Mouse (Mus musculus) thymus, postnatal 25 days (tissue): ENCODE data around the gene Gm20379.

ENCODE experiments used
- DNase-seq: peaks from one replicate; pipeline ENCODE4 v3.0.0; 2022

The Gm20379 gene

DNA sequence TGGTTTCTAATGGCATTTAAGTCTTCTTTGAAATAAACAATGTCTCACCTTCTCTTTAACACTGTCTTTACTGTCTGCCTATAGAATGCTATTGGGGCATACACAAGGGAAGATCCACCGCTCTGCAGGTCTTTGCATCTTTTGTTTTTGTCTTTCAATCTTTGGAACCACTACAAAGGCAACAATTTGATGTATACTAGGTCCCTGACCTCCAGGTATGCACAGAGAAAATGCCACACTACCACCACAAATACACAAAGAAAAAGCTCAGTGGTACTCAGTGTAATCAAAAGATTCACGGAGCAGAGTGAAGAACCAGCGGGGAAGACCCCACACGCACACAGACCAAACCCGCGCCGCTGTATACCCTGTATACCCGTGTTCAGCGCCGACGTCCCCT, at the start of gene Gm20379:
TSS of gene Gm20379 (plus strand) at position 301 of the 400 bp plus-strand sequence.
- no peak for DNase-seq

DNA sequence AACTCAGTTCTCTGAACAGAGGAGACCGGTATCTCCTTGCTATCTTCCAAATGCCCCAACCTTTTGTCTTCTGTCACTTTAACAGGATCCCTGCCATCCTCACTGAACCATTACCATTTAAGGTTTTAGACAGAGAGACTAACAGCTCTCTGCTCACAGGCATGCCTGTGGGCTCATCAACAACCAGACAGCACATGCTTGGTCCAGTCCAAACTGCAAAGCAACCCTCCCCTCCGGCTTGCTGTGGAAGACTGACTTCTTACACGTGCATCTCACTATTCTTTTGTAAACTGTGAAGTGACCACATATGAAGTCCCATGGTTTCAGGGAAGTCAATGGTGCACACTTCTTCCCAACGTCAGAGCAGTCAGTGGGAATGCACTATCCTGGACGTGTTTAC, 44.5 kb upstream of the Gm20379 start:
- DNase-seq = no peak

DNA sequence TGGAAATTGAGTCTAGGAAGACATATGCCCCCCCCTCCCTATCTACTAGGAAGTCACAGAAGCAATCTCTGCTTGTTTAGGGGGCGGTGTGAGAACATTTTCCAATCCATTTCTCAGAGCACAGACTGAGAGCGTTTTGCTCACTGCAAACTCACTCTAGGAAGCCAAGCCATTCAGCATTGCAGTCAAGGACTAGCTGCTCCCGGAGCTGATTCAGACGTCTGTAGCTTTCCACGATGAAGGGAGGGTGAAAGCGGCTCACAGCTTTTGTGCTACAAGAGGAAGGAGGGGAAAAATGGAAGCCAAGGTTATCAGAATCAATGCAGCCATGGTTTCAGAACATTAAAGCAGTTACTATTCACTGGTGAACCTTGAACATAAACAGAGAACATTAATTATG, 42.2 kb upstream of the Gm20379 start:
- no peak for DNase-seq

DNA sequence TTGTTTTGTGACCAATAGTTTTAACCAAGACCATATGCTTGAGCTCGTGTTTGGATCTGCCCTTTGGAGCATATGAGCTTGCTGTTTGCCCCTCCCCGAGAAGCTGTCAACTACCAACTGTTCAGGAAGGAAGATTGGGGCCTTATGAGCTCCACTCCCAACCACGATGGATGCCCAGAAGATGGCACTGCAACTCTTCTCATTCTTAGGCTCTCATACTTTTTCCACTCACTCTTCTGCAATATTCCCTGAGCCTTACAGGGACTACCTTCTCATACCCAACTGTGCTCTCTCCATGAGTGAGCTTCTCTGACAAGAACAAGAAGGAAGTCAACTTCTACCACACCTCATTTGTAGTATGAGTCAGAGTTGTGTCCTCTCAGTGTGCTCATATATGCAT, 38.7 kb upstream of the Gm20379 start:
- DNase-seq = peak; percentile 11

DNA sequence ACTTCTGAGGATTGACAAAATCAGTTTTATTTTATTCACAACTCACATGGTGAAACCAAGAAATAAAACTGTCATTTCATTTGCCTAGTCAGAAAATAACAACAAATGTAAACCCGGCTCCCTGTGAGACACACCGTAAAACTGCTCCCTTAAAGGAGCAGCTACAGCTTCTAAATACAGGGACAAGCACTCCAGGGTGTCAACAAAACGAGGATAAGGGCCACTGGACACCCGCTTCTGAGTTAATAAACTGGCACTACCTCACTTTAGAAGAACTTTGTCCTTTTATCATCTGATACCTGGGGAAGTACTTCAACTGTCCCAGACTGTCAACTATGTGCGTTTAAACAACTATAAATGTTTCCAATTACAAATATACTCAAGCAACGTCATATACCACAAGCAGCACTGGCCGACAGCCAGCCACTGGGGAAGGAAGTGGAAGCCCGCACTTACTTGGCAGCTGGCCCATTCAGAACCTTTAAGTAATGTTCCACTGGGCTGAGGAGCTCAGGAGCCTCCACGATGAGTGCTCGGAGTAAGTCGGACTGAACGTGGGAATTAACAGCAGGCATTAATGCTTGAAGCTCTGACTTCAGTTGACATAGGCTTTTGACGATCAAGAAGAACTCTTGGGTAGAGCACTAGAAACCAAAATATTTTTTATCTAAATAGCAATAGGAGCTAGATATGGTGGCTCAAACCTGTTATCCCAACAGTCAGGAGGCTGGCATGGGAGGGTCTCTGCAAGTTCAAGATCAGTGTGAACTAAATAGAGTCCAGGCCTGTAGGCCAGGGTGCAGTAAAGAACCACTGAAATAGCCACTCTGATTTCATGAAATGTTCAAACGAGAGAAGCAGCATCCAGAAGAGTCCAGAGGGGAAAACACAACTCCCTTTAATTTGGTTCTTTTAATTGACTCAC, 31.2 kb upstream of the Gm20379 start:
- DNase-seq = no peak

DNA sequence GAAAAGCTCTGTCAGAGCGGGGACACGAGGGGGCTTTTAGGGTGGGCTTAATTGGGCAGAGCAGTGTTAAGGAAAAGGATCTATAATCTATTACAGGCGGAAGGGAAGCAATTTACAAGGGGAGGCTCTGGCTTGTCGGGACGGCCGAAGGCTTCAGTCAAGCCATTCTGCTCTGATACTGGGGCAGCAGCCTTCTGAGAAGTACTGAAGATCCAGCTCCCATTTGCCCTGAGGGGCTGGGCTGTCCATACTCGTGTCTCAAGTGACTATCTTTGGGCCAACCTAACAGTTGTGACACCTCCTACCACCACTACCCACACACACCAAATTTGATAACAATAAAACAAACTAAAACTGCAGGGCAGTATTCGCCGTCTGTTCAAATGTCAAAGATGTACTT, 30.5 kb upstream of the Gm20379 start:
- no peak for DNase-seq

DNA sequence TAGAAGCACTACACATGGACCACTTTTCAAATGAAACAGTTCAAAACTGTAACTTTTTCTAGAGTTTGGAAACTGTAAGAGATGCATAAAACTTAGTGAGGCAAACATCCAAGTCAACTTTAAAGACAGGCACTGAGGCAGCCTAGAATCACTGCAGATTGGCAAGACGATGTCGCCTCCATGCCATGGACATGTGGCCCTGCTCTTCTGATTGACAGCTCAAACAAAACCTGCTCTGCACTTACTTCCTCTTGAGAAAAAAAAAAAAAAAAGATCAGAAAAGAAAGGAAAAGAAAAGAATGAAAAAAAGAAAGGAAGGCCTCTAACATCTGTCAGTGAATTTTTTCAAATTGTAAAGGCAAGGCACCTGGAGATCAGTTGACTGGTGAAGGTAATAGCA, 28.8 kb upstream of the Gm20379 start:
- no peak for DNase-seq

DNA sequence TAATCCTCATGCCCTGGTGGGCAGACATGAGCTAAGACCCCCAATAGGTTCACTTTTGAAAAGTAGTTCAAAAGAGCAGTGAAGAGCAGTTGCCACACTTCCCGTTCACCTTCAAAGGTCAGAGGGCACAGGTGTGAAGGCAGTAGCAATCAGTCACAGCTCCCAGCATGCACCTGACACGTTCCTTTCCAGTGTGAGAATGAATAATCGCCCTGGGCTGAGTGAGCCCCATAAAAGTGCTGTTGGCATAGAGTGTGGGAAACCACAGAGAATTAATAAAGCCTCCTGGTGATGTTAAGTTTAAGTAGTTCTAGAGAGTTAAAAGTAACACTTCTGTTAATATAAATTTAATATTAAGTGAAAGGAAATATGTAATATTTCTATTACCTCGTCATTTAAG, 14.2 kb upstream of the Gm20379 start:
- DNase-seq = no peak

DNA sequence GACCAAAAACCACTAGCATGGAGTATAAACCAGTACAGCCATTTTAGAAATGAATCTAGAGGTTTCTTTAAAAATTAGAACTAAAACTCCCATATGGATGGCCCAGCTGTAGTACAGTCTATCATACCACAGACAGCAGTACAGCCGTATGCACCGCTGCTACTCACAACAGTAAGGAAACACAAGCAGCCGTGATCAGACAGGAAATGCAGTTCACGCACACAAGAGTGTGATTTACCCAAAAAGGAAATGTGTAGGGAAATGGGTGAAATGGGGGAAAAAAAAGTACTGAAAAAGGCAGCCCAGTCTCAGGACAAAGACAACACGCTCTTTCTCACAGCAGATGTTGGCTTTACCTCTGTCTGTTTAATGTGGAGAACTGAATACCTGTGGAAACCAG, 11.9 kb upstream of the Gm20379 start:
- DNase-seq = no peak

DNA sequence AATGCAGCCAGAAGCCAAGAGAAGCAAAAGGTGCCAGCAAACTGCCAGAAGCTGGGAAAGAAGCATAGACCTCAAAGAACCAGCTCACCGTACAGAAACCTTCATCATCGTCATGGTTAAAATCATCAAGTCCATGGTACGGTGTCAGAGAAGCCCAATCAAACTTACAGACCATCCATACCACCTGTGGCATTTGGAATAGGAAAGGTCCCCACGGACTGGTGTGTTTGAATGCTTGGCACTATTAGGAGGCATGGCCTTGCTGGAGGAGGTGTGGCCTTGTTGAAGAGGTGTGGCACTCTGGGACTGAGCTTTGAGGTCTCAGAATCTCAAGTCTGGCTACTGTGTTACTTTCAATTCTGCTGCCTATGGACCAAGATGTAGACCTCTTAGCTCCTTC, 9.3 kb upstream of the Gm20379 start:
- DNase-seq = no peak

DNA sequence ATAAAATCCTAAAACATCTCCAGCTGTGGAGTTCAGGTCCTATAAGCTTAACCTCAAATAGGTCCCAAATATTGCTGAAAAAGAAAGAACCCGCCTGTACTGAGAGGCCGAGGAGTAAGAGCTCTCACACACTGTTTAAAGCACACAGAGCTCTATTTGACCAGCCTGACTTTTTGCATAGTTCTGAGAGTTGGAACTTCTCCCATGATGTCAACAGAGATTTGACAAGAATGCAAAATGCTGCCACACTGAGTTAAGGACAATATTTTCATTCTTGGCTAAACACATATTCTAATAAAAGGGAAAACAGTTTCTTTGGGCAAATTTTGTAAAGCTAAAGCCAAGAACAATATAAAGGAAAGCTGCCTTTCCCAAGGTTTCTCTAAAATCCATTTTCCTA, 8.8 kb upstream of the Gm20379 start:
- no peak for DNase-seq

DNA sequence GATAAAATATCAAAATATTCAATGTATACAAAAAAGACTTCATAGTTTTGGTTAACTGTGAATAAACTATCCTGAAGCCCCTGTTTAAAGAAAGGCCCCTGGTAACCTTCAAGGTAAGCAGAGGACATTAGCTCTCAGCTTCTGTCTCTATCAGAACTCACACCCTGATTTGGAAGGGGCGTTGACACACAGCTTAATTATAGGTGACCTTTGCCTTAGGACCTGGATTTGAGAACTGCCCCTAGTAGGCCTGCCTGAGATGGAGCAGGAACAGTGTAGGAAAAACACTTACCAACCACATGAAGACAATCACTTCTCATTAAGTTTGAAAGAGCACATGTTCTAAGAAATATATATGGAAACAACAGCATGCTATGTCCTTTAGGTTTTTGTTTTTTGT, 6.3 kb upstream of the Gm20379 start:
- no peak for DNase-seq

DNA sequence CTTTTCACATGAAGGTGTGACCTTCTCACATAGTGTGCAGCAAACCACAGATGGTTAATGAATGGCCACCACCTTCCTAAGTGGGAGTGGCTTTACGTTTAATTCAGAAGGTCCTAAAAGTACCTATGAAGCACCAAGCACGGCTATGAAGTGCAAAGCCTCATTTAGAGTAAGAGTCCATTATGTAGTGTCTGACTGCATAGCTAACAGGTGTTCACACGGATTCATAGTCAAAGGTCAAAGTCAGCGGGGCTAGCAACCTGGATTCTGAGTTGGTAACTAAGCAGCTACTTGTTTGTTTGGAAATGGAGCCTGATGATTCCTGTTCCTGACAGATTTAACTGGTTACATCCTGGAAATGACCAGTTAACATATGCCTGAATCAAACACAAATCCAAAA, 4.0 kb upstream of the Gm20379 start:
- no peak for DNase-seq

DNA sequence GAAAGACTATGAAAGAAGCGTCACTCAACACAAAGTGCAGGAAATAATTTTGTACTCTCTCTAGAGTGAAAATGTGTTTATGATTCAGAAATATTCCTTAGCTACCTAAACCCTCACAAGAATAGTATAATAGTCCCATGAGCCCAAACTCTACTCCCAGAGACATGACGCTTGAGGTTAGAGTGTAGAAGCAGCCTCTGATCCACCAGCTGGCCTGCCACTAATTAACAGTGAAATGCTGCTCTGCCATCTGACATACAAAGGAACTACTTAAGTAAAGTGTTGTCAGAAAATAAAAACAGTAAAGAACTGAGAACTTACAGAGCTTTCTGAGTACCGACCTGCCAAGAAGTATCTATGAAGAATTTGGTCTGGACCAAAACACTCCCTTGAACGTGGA, 3.3 kb upstream of the Gm20379 start:
- no peak for DNase-seq

DNA sequence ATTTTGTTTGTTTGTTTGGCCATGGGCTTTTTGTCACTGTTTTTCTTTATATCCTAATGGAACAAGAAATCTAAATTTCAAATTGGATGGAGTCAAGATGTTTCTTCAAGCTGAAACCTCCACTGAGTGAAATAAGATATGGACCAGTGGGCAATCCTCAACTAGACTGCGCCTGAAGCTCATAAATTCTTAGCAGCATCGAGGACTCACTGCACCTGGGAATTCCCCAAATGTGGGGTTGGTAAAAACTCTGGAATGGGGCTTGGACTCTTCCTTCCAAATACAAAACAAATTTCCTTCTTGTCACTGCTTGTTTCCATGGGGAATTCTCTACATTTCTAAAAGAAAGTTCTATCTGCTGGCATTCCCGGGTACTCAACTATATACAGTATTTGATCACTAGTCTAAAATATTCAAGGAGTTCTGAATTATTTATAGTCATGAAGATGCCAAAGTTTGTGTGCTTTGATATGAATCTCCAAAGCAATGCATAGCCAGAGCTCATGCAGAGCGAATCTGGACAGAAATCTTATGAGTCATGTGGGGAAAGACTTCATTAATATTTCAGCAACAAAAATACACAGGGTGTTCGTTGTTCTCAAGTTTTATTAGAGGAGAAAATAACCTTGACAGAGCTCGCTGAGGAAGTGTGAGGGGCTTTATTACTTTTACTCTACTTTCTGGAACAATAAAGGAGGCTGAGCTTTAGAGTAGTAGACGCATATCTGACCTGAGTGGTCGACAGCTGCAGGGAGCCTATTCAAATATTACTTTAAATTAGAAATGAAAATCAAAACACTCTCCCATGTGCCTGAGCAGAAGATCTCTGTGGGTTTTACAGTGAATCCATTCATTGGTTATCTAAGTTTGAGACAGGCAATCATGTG, 2.5 kb upstream of the Gm20379 start:
- DNase-seq = no peak

DNA sequence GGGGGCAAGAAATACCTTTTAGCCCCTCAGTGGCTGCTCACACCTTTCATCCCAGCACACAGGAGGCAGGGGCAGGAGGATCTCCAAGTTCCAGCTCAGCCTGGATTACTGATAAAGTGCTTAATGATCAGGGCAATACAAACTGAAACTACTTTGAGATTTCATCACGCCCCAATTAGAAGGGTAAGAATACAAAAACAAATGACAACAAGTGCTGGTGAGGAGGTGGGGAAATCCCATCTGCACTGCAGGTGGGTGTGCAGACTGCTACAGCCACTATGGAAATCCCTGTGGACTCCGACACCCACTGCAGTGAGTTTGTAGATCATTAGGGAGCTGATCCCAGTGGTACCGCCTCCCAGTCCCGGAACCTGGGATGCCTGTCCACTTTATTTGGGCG, 1.5 kb upstream of the Gm20379 start:
- DNase-seq = no peak

DNA sequence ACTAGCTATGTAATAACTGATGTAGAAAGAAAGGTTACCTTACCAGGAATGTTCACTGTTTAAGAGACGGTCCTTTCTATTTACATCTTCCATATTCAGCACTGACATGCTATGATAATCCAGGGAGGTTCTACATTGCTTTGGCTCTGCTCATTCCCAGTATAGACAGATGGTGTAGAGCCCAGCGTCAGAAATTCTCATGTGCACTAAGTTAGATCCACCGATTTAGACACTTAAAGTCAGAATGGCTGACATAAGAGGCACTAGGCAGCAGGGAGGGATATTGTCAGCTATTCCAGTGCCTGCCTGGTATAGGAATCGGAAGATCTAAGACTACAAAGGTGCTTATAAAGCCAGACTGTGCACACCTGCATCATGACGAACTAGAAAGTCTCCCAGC, 8.8 kb downstream of the Gm20379 start:
- no peak for DNase-seq

DNA sequence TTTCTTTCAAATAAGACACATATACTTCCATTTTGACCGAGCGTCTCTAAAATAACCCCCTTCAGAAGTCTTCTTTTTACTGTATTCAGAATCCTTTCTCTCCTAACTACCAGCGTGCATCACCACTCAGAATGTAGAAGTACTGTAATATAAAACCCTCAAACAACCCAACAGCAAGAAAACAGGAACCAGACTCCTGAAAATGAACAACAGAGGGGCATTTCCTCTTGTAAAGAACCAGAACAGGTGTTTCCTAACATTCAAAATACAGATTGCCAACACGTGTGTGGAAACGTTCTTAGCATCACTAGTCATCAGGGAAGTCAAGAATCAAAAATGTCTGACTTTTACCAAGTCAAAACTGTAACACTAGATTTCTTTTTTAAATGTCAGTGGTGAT, 15.0 kb downstream of the Gm20379 start:
- DNase-seq = no peak

DNA sequence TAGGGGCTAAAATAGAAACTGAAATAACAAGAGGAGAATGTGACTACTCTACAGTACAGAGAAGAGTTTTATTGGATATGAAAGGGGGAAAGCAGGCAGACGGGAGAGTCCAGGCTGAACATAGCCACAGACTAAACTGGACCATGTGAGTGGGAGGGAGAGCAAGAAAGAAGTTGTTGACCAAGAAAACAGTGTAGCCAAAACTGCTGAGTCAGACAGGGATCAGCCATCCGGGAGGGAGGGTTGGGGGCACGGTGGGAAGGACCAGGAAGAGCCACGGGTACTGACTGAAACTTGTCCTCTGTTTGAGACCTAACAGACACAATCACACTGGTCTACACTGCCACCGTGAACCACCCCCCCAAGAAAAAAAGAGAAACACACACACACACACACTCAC, 20.2 kb downstream of the Gm20379 start:
- DNase-seq = no peak

DNA sequence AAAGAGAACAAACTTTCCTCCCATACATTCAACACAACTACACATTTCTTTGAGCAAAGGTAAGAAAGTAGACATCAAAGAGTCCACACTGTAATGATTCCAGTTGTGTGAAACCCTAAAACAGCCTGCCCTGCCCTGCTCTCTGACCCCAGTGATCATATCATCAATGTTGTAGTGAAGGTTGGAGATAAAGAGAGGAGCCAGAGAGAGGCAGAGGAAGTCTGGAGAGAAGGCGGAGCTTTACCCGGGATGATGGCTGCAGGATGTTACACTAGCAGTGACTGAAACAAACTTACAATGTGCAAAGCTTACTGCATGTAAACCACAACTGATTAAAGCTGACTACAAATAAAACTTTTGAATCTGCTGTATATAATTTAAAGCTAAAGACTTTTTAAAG, 22.2 kb downstream of the Gm20379 start:
- DNase-seq = no peak

DNA sequence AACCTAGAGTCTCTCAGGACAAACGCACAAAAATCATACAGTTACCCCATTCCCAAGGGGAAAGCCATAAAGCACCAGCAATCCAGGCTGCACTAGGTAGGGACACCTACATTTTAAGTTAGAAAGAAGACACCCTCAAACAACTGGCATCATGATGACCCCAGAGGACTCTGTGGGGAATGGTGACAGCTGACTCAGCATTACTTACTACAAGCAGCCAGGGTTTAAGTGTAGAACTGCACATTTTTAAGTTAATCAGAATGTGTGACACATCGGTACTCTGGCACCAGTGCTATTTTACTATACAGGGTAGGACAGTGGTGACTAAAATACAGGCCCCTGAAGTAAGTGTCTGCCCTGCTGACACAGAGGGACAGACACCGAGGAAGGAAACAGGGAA, 24.8 kb downstream of the Gm20379 start:
- DNase-seq = no peak

DNA sequence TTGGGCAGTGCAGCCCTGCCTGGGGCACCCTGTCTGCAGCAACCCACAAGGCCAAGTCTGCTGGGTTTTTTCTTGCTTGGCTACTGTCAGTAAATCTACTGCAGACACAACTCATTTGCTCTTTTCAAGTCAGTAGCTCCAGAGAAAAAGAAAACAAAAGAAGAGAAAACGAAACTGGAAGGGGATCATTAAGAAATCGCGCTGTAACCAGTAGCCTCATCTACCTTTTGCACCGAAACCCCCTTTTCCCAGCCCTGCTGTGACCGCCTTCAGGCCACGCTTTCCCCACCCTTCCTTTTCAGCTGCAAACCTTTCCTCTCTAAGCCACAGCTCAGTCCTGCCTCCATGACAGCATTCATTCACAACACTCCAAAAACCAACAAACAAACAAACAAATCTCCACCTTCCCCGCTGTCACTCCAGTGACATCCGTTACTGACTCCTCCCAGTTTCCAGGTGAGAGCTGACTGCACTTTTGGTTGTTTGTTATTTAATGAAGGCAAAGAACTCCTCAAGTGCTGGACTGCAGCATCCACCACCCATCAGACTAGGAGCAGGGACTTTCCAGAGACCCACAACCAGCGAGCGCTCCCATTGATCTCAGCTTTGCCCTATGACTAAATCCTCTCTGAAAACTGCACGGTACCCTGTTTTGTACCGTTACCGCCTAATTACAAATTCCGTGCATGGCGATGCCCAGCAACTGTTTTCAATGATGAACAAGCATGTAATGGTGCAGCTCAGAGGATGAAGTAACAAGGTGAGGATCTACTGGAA, 26.5 kb downstream of the Gm20379 start:
- no peak for DNase-seq

DNA sequence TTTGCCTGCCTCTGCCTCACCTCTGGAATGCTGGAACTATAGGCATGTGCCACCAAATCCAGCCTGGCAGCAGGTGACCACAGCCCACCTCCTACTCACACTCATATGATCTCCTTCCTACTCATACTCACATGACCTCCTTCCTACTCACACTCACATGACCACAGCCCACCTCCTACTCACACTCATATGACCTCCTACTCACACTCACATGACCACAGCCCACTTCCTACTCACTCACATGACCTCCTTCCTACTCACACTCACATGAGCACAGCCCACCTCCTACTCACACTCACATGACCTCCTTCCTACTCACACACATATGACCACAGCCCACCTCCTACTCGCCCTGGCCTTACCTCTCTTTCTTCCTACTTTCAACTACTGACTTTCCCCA, 31.1 kb downstream of the Gm20379 start:
- no peak for DNase-seq
